Mouse (Mus musculus) liver, adult 2 months (tissue): ENCODE results near the gene Pxt1. TPM values are rescaled to one million over a fixed set of nuclear protein-coding genes. Genes with fewer than 3 reads are reported as not detected.

ENCODE experiments used
- DNase-seq: peaks from one replicate; pipeline ENCODE4 v3.0.0-alpha.2; 2011; ENCODE audit warnings: low read depth, low spot score; ENCODE audit errors: extremely low read depth
- H3K27ac ChIP-seq: fragments of 200-500 bp; replicated peaks from 2 replicates; pipeline ENCODE4 v1.5.1; 2012; ENCODE audit warnings: low read depth, mild to moderate bottlenecking, control low read depth, inconsistent platforms, low read length; ENCODE audit not compliant: insufficient read depth
- H3K27me3 ChIP-seq: fragments of 200-500 bp; 2 replicates; pipeline ENCODE4 v1.6.1; 2012; ENCODE audit warnings: mild to moderate bottlenecking, moderate library complexity, low read length, inconsistent platforms; ENCODE audit not compliant: control insufficient read depth, insufficient read depth
- H3K36me3 ChIP-seq: fragments of 200-500 bp; 2 replicates; pipeline ENCODE4 v1.6.1; 2012; ENCODE audit warnings: low read length, inconsistent platforms; ENCODE audit not compliant: control insufficient read depth, insufficient read depth
- H3K4me1 ChIP-seq: fragments of 200-500 bp; 2 replicates; pipeline ENCODE4 v1.6.1; 2011; ENCODE audit warnings: low read length; ENCODE audit not compliant: control insufficient read depth, insufficient read depth
- H3K4me3 ChIP-seq: fragments of 200-500 bp; 2 replicates; pipeline ENCODE4 v1.5.1; 2011; ENCODE audit warnings: low read depth, mild to moderate bottlenecking, control low read depth, low read length, moderate library complexity; ENCODE audit not compliant: insufficient read depth
- H3K79me2 ChIP-seq: fragments of 200-500 bp; 2 replicates; pipeline ENCODE4 v1.6.1; 2012; ENCODE audit warnings: inconsistent platforms, mild to moderate bottlenecking, low read length, moderate library complexity; ENCODE audit not compliant: control insufficient read depth, insufficient read depth
- H3K9ac ChIP-seq: fragments of 200-500 bp; 2 replicates; pipeline ENCODE4 v1.6.1; 2012; ENCODE audit warnings: low read depth, mild to moderate bottlenecking, control low read depth, inconsistent platforms, low read length
- CTCF ChIP-seq: fragments of 200-500 bp; IDR thresholded peaks from 2 replicates; pipeline ENCODE4 v1.5.1; 2011; ENCODE audit warnings: low read depth, low read length, control low read depth
- POLR2A ChIP-seq: fragments of 200-500 bp; IDR thresholded peaks from 2 replicates; pipeline ENCODE4 v1.6.1; 2011; ENCODE audit warnings: low read length, control low read depth; ENCODE audit not compliant: insufficient read depth; ENCODE audit errors: extremely low read depth
- WGBS: fragments of 180-500 bp; shearing (Covaris S2); methylation state at CpG from one replicate; pipeline ENCODE4 v1.1.7; 2018; 5-methylcytosine and 5-hydroxymethylcytosine counted together
- polyA plus RNA-seq: library from polyadenylated mRNA; depleted of rRNA; stranded (reverse); fragments of >200 nt; gene quantifications from 2 replicates; pipeline ENCODE4 v1.2.3, GENCODE M21; 2012
- total RNA-seq: library from RNA; depleted of rRNA; stranded (reverse); fragments of >200 nt; gene quantifications from 2 replicates; pipeline ENCODE4 v1.2.3, GENCODE M21; 2014

The Pxt1 gene
- total and polyA plus RNA-seq, 2 experiments, result not detected

DNA sequence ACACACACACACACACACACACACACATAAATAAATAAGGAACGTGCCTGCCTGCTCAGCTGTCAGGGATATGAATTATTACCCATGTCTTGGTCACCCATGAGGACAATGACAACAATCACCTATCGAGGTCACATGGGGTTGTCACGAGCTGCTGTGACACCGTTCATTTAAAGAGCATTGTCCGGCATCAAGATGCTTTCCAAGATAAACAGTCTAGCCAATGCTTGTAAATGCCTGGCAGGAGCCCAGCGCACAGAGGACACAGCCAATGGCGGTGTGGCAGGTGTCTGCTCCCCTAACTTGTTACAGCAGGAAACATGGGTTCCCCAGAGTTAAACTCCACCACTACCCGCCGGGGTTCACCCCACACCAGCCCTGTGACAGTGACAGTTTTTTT is 15.6 kb downstream of the Pxt1 start:
- Histone ChIP-seq H3K9ac (no peak overlapping the region), H3K27me3 (no peaks in the 10 kb centered on the region), H3K79me2 (no peaks in the 10 kb centered on the region), H3K4me3 (no peak overlapping the region), H3K27ac (no peak overlapping the region), H3K36me3 (no peaks in the 10 kb centered on the region), H3K4me1 (peaks cover 4% of the 10 kb centered on the region; the same call in 1 of the 2 replicates)
- peak; percentile 69 for DNase-seq
- WGBS, result 31% methylated on average over 9 of the region's 9 CpGs
- TF ChIP-seq CTCF (no peak), POLR2A (no peak)

- WGBS, result 50% methylated on average over 15 of the region's 15 CpGs
- TF ChIP-seq CTCF (peak; percentile 90), POLR2A (no peak)
- H3K4me1 ChIP-seq, result peaks cover 4% of the 10 kb centered on the region; the same call in 1 of the 2 replicates
- H3K4me3 ChIP-seq, result no peak overlapping the region
- H3K36me3 ChIP-seq, result no peaks in the 10 kb centered on the region
- H3K79me2 ChIP-seq, result no peaks in the 10 kb centered on the region
- peak; percentile 65 for DNase-seq
- no peaks in the 10 kb centered on the region for H3K27me3 ChIP-seq
- H3K9ac ChIP-seq, result no peak overlapping the region
- H3K27ac ChIP-seq, result no peak overlapping the region
Observed at GRCm38 (mm10) chr17:28926866-28927635, 16.6 kb downstream of the Pxt1 start.

GRCm38 (mm10) chr17:28926380-28926779 is 17.3 kb downstream of the Pxt1 start:
- 13% methylated on average over 13 of the region's 13 CpGs for WGBS
- no peaks in the 10 kb centered on the region for H3K27me3 ChIP-seq

GRCm38 (mm10) chr17:28924957-28925595 is 18.6 kb downstream of the Pxt1 start:
- H3K4me3 ChIP-seq, result no peak overlapping the region
- H3K79me2 ChIP-seq, result no peaks in the 10 kb centered on the region
- H3K4me1 ChIP-seq, result peaks cover under 1% of the 10 kb centered on the region; the same call in 1 of the 2 replicates
- WGBS, result 77% methylated on average over 8 of the region's 8 CpGs
- no peaks in the 10 kb centered on the region for H3K27me3 ChIP-seq
- no peak overlapping the region for H3K27ac ChIP-seq
- DNase-seq, result peak; percentile 63
- no peak for TF ChIP-seq POLR2A
- TF ChIP-seq CTCF, result no peak
- no peak overlapping the region for H3K9ac ChIP-seq
- no peaks in the 10 kb centered on the region for H3K36me3 ChIP-seq

More at GRCm38 (mm10) chr17:28926380-28926779, 17.3 kb downstream of the Pxt1 start:
- TF ChIP-seq POLR2A (no peak), CTCF (peak; percentile 78)
- Histone ChIP-seq H3K9ac (no peak overlapping the region), H3K4me3 (no peak overlapping the region), H3K79me2 (no peaks in the 10 kb centered on the region), H3K27ac (no peak overlapping the region), H3K4me1 (peaks cover 4% of the 10 kb centered on the region; the same call in 1 of the 2 replicates), H3K36me3 (no peaks in the 10 kb centered on the region)
- peak; percentile 50 for DNase-seq

DNA sequence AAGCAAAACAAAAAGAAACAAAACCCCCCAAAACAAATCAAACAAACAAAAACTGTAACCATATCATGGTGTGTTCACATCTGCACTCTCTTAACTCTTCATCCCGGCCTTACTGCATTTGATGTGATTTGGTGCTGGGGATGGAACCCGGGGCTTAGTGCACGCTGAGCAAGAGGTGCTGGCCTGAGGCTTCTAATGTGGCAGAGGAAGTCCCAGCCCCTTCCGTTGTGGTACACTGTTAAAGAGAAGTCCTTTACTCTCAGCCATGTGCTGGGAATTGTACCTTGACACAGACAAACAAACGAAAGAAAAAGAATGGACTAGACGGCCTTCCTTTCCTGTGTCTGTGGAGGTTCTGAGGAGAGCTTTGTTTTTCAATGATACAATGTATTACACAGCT is 21.5 kb downstream of the Pxt1 start:
- TF ChIP-seq CTCF (no peak), POLR2A (no peak)
- 73% methylated on average over 6 of the region's 6 CpGs for WGBS
- no peak overlapping the region for H3K27ac ChIP-seq

More for the DNA sequence above, 21.5 kb downstream of the Pxt1 start:
- Histone ChIP-seq H3K36me3 (no peaks in the 10 kb centered on the region), H3K79me2 (no peaks in the 10 kb centered on the region), H3K27me3 (no peaks in the 10 kb centered on the region), H3K4me1 (no peaks in the 10 kb centered on the region), H3K4me3 (no peak overlapping the region), H3K9ac (no peak overlapping the region)
- no peak for DNase-seq
